Mouse (Mus musculus): ENCODE results near the gene Ovol1. TPM values are rescaled to one million over a fixed set of nuclear protein-coding genes. Genes with fewer than 3 reads are reported as not detected.

The Ovol1 gene
- total RNA-seq, 2 experiments from 2014 or later, result 0.07 TPM

DNA sequence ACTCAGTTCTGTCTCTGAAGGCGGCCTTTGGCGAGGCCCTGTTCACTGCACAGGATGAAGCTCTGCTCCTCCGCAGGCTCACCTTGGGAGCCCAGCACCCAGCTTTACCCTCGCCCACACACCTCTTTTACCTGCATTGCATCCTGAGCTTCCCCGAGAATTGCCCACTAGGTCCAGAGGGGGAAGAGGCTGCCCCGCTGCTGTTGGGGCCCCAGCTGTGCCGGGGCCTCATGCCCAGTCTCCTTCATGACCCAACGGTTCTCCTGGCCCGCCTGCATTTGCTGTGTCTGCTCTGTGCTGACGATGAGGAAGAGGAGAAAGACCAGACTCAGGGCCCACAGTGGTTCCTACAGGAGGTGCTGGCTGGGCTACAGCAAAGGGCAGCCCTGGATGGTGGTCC is 9.1 kb upstream of the Ovol1 start:
- no peak for ATAC-seq (ENCODE audit: poor library complexity, severe bottlenecking)

DNA sequence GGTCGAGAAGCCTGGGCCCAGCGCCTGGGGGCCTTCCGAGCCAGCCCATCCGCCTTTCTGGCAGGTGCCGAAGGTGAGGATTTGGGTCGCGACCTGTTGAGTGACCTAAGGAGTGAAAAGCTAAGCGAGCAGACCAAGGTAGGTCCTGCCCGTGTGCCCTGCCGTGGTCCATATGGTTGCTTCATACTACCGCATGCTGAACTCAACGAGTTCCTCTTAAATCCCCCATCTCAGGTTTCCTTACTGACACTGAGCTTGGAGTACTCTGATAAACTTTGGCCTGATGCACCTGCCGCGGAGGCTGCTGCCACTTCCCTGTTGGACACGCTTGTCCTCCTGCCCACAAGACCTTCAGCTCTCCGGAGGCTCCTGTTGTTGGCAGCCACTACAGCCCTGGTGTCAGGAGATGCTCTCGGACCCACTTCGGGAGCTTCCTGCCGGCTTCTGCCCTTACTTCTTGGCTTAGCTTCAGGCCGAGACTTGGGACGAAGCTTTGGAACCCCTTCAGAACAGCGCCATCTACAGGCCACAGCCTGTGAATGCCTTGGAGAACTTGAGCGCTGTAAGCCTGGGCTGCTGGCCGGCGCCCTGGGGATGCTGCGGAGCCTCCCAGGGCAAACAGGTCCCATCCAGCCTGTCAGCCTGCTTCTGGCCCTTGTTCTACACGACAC is 8.2 kb upstream of the Ovol1 start:
- peak; percentile 39 for ATAC-seq (ENCODE audit: poor library complexity, severe bottlenecking)

DNA sequence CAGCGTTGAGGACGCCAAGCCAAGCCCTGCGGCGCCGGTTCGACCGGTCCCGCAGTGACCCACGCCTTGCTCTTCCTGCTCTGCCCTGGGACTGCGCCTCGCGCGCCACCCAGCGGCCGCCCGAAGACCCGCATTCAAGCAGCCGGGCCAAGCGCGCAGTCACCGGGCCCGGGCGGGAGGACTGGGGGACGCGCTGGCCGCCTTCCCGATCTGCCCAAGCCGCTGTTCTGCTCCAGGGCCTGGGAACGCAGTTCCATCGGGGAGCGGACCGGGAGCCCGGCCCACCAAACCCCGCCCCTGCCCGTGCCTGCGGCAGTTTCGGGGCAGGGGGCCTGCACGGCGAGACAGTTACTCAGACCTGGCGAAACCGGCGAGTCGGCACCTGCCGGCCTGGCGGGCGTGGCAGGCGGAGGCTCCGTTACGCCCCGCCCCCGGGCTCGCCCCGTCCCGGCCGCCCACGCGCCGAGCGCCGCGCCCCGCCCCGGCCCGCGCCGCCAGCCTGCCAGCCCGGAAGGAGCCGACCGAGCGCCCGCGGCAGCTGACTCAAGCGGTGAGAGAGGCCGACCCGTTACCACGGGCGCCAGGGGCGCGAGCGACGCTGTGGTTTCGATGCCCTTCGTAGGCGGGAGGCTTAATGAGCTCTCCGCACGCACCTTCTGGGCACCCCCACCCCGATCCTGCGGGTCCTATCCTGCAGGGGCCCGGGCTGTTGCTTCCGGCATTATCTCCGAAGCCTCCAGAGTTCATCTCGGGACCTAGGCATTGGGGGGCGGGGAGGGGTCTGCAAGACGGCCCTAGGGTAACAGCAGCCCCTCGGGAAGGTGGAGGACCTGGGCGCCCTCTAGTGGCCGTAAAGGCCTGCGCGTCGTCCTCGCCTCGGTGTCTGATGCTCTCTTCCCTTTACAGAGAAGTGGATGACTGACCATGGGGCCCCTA is 7.4 kb upstream of the Ovol1 start, which contains the start of gene Ap5b1:
TSS of gene Ap5b1 (plus strand) at position 492 of the 936 bp plus-strand sequence.
- ATAC-seq (ENCODE audit: poor library complexity, severe bottlenecking), result peak; percentile 56

DNA sequence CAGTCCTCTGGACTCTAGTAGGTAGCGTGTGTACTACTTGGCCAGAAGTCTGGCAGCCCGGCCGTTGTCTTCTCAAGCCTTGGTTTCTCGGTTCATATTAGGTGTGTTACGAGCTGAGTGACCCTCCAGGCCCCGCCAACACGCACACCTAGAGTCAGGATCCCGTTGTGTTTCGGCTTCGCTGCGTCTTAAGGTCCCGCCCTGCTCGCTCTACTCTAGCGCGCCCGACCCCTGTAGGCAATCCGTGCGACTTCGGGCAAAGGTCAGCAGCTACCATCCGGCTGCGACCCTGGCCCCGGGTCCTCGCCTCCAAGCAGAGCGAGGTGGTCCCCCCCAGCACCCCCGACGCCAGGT is 6.7 kb upstream of the Ovol1 start:
- ATAC-seq (ENCODE audit: poor library complexity, severe bottlenecking), result no peak

DNA sequence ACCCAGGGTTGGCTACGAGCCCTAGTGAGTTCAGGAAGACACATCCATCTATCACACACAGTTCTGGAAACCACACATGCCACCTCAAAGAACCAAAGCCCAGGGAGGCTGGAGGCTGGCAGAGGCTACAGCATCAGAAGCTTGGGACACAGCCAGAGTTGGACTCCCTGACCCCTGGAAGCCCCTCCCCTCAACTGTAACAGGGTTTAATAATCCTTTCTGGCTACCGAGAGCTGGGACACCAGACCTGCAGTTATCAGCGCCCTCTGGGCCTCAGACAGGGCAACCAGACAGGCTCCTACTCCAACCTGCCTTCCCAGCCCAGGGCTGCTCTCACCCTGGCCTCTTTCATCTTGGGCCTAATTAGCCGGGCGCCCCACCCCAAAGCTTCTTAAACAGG is 5.9 kb upstream of the Ovol1 start:
- ATAC-seq (ENCODE audit: poor library complexity, severe bottlenecking), result no peak

DNA sequence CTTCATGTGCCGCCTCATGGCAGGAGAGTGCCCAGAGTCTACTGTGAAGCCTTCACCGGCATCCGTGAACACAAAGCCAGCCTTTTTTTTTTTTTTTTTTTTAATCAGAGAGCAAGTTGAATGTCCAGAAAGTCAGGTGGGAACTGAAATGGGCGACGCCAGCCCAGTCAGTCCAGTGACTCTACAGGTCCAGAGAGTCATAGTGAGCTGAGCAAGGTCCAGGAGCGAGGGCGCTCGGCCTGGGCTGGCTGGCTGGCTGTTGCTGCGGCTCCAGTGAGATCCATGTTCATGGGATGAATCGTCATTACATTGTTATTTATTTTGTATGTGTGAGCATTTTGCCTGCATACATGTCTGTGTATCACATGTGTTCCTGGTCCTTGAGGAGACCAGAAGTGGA is 2.3 kb upstream of the Ovol1 start:
- ATAC-seq (ENCODE audit: poor library complexity, severe bottlenecking), result no peak

DNA sequence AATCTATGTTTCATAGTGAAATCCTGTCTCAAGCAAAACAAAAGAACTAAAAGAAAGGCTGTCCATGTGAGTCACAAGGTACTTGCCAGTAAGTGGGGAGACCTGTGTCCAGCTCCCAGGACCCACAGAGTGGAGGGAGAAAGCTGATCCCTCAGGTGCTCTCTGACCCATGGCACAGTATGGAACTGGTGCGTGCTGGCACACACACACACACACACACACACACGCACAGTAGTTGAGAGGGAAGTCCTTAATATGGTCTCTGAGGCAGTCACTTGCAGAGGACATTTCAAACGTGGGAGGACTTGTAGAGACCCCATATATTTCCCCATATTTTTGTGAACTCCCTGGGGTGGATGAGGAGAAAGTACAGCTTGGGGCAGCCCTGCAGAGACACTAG is 1.4 kb upstream of the Ovol1 start:
- ATAC-seq (ENCODE audit: poor library complexity, severe bottlenecking), result no peak

DNA sequence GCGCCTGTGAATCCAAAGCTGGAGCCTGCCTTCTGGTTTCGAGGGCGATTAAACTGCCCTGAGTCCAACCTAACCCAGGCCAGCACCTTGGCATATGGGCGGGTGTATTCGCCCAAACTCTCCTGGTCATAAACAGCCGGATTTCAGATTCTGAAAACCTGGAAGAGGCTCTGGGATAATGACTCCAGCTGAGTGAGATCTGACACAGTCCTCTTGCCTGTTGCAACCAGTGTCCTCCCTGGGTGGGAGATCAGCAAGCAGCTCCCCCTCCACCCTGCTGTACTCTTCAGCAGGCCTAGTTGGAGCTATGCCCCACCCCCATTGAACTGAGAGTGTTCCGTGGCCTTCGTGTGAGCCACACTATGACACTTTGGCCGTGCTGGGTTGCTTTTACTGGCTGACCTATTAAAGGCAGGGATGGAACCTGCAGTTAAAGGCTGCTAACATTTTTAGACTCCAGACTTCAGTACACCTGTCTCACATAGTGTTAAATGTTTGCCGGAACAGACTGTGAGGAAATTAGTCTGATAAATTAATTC is 875 bp upstream of the Ovol1 start:
- ATAC-seq (ENCODE audit: poor library complexity, severe bottlenecking), result no peak

DNA sequence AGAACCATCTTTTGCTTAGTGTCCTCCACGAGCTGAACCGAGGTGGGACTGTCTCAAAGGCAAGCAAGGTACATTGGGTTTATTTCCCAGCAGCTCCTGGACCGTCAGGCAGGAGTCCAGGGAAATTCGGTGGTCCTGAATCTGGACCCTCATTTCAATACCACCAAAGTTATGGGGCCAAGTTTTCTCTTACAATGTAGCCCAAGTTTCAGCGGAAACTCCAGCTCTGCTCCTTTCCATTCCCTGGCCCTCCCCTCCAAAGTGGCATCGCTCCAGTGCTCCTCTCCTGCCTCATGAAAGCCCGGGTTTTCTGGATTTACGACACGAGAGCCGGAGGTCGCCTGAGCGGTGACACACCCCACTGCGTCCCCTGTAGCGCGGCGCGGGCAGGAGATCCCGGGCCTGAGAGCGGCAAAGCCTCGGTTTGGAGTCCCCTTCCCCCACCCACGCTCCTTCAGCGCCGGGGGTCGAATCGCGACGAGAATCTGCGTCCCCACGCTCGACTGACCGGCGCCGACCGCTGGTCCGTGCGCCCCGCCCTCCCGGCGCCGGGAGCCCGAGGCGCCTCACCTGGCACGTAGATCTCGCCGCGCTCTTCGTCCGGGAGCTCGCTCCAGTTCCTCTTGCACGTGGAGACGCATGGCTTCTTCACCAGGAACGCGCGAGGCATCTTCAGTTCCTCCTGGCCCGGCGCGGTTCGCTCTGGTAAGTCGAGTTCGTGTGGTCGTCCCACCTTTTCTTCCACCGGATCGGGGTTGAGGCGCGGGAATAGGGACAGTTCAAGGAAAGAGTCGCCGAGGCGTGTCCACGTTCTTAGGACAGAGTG is 602 bp downstream of the Ovol1 start:
- ATAC-seq (ENCODE audit: poor library complexity, severe bottlenecking), result peak; percentile 64

DNA sequence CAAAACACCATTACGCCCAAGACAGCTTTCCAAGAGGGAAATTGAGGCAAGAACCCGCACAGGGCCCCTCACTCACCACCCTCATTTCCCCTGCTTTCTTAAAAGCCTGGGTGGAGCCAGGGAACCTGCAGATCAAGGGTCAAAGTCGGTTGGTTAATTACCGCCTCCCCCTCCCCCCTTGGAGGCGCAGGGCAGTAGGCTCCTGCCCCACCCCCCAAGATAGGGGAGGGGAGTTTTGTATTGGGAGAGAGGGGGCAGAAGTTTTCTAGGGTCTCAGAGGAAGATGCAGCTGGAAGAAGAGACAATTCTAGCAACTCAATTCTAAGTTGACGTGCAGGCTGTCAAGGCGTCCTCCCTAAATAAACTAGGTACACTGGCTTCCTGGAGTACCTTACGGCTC is 1.2 kb downstream of the Ovol1 start:
- ATAC-seq (ENCODE audit: poor library complexity, severe bottlenecking), result no peak

DNA sequence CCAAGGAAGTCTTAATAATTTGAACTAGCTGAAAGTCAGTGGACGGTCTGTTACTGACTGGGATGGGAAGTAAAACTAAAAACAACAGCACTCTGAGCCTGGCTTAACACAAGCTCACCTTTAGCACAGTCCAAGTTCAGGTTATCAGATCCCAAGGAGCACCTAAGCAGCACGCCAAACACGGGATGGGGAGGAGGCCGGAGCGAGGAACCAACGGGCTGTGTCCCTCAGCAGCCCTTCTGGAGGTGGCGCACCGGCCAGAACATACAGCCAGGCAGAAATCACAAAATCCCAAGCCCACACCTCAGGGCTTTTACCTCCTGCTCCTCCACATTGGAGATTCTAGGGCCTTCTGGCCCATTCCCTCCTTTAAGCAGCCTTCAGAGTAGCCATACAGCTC is 1.7 kb downstream of the Ovol1 start:
- ATAC-seq (ENCODE audit: poor library complexity, severe bottlenecking), result no peak

DNA sequence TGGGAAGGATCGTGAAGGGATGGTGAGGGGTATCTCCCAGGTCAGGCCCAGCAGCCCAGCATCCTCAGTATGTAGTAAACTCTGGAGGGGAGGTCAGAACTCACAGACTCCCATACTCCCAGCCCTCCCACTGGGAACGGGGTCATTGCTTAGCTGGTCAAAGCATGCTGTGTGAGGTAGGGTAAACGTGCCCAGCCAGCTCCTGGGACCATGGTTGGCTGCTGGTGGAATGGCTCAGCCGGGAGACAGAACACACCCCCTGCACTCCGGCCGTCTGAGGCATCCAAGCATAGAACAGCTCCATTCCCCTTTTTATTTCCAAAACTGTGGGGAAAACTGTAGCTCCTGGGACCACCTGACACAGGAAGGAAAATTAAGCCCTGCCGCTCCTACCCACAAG is 2.3 kb downstream of the Ovol1 start:
- ATAC-seq (ENCODE audit: poor library complexity, severe bottlenecking), result no peak

DNA sequence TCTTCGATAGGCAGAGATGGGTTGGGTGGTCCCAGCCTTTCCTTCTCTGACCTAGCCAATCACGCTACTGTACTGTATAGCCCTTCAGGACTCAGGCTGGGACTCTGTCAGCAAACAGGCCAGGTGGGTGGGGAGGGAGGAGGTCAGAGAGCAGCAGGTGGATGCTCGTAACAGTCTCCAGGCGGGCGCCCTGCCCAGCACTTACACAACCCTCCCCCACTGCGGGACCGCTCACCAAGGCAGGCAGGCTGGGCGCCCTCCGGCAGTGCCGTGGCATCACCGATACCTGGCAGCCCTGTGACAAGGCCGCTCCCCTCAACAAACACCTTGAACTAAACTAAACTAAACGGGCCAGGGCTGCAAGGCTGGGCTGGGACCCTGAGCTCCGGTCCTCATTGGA is 6.2 kb downstream of the Ovol1 start:
- no peak for ATAC-seq (ENCODE audit: poor library complexity, severe bottlenecking)

DNA sequence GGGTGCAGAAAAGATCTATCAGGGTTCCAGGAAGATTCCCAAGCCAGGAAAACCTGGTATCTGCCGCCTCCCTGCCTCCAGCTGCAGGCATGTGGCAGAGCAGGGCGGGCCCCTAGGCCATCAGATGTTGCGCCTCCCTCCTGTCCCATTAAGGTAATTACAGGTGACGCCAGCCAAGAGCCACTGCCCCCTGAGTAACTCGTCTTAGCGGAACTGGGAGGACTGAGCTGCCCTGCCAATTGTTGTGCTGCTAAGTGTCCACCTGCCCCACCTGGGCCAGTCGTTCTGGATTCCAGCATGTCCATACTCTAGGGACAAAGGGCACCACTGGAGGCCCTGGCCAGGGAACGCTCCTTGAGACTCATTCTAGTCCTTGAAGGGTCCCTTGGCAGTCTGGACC is 6.6 kb downstream of the Ovol1 start:
- ATAC-seq (ENCODE audit: poor library complexity, severe bottlenecking), result no peak

DNA sequence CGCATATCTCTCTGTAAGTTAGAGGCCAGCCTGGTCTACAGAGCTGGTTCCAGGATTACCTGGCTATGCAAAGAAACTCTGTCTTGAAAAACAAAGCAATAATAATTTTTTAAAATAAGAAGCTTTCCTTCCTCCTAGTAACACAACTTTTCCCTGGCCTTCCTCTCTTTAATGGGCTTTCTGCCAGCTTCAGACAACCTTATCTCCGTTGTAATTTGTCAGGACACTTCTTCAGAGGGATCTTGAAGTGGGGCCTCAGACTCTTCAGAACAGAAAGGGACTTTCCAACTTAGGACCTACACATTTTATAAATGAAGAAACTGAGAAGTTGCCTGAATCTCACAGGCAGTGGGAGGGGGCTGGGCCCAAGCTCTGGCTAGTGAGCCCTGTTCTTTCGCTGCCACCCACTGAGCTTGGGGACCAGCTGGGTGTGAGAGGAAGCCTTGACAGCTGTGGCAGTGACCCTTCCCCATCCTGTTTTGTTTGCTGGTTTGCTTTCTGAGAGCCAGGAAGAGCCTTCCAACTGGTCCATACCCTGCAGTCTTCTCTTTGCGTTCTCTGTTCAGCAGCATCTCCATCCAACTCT is 12.9 kb downstream of the Ovol1 start:
- ATAC-seq (ENCODE audit: poor library complexity, severe bottlenecking), result no peak

DNA sequence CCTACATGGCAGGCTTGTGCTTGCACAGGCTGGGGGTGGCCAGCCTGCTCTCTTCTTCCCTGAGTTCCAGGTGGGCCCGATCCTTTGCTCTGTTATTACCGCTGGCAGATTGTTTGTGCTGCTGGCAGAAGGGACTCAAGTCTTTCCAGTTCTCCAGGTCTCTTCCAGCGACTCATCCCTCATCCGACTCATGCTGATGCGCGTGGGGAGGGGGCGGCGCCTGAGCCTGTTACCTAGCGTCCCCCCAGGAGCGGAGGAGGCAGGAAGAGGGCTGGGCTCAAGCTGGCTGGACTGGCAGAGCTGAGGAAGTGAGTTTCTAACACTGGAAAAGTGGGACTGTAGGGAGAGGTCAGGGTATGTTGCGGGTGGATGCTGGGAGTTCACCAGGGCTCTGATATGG is 16.4 kb downstream of the Ovol1 start:
- ATAC-seq (ENCODE audit: poor library complexity, severe bottlenecking), result no peak

DNA sequence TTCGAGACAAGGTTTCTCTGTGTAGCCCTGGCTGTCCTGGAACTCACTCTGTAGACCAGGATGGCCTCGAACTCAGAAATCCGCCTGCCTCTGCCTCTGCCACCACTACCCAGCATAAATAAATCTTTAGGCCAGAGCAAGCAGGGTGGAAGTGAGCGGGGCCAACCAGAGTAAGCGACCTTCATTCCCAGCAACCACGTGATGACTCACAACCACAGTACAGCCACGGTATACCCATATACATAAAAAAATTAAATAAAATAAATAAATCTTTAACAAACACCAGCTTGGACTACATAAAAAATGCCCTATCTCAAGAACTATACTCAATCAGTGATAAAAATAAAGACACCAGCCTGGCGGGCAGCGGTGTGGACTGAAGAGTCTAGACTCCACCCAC is 17.1 kb downstream of the Ovol1 start:
- no peak for ATAC-seq (ENCODE audit: poor library complexity, severe bottlenecking)

DNA sequence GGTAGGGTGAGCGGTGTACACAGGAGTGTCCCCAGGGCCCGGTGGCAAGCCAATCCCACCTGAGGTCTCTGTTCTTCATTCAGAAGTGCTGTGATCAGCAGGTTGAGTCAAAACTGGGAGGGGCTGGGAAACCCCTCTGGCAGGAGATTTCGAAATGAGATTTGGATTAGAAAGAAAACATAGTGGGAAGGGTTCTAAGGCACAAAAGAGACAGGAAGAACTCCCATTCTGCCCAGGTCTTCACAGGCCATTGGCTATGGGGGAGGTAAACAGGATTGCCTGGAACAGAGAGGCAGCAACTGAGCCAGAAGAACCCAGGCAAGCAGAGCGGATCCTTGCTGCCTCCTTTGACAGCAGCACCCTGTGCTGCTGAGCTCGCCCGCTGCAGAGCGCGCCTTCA is 21.7 kb downstream of the Ovol1 start:
- ATAC-seq (ENCODE audit: poor library complexity, severe bottlenecking), result no peak

DNA sequence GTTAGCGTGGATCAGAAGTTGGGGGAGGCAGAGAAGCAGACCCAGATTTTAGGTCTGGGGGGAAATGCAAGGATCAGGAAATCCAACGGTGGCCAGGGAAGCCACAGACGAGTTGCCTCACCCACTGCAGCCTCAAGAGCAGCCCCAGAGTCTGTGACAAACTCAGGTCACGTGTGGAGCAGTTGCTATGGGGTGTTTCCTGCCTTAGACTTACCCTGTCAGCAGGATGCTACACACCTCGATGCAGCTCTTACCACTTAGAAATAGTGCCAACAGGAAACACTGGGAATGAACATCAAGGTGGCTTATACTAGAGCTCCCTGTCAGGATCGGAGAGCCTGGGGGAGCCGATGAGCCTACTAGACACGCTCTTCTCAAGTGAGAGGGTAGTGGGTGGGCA is 27.9 kb downstream of the Ovol1 start:
- no peak for ATAC-seq (ENCODE audit: poor library complexity, severe bottlenecking)

DNA sequence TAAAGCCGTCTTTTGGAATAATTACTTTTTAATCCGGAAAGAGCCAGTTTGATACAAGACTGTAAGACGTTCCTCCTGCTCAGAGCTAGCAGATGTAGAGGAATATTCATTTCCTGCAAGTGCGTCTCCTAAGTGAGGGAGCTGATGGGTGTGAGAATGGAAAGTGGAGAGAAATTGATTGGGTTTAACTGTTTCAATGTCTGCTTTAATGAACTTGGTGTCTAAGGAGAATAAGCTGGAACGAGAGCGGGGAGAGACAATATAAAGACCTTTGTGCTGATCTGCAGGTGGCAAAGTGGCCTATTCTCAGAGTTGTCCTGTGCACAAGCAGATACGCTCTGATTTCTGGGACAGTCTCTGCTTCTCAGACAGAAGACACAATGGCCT is 30.3 kb downstream of the Ovol1 start:
- no peak for ATAC-seq (ENCODE audit: poor library complexity, severe bottlenecking)
